Mouse (Mus musculus) forelimb bud, embryonic 11.5 days (tissue): ENCODE measurements at regions not wholly inside any gene's neighbourhood (a gene's known extent, or its start where the extent isn't known, plus 50 kb on each side); places are given as distances from the start of the nearest gene placed in this dataset.

ENCODE experiments used
- DNase-seq: peaks from one replicate; pipeline ENCODE4 v3.0.0-alpha.2; 2012; ENCODE audit warnings: low read depth, low spot score

DNA sequence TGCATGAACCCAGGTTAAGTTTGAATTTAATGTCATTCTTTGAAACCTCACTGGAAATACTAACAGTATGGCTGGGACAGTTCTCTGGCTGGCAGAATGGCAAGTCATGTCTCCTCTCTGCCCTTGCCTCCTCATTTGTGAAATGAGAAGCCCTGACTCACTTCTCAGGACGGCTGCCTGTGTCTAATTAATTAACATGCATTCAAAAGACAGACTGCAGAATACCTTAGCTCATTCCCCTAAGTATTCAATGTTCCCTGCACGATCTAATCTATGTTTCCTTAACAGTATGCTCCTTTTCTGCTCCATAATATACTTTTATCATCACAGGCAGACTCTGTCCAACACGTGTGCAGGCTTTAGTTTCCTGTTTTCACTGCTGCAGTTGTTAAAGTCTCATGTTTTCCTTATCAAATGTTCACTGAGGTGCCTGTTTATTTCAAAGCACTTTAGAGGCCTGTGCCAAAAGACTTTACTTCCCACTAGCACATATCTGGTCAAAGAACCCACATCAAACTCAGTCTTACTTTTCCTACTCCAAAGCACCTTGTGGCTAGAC lies 196.7 kb upstream of the Acvr2a start:
- DNase-seq: no peak

- DNase-seq: no peak
Measured at GRCm38 (mm10) chr2:48619042-48619441, 194.9 kb upstream of the Acvr2a start.

DNA sequence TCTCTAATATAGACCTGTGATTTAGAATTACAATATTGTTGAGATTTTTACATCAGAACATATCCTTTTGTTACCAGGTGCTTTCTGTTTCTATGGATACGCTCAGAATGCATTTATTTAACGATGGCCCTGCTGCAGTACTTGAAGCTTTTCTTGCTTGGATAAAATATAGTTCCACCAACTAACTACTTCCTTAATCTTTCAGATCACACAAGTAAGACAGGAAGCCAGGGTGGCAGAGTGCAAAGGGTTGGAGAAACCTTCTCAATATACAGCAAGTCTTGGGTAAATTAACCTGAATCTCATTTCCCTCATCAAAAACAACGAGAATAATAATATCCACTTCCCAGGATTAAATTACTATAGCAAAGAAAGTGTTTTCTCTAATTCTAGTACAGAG lies 193.1 kb upstream of the Acvr2a start:
- no peak for DNase-seq

DNA sequence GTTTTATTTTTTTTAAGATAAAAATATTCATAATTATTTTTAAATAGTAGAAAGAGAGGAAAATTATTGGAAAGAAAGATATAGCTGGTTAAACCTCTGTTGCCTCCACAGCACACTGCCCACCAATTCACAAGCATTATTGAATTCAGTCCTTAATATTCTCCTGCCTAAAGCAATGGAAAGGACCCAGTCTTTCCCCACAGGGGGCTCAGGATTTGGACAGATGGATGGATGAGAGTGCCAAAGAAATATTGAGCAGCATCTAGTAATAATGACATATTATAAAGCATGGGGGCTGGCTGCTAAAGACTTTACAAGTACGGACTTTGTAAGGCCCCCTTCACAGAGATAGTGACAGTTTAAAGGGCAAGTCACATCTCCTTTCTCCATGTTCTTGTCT lies 191.6 kb upstream of the Acvr2a start:
- DNase-seq: no peak

GRCm38 (mm10) chr2:48624040-48624439 lies 189.9 kb upstream of the Acvr2a start:
- no peak for DNase-seq

GRCm38 (mm10) chr2:48624461-48624860 lies 189.4 kb upstream of the Acvr2a start:
- no peak for DNase-seq

DNA sequence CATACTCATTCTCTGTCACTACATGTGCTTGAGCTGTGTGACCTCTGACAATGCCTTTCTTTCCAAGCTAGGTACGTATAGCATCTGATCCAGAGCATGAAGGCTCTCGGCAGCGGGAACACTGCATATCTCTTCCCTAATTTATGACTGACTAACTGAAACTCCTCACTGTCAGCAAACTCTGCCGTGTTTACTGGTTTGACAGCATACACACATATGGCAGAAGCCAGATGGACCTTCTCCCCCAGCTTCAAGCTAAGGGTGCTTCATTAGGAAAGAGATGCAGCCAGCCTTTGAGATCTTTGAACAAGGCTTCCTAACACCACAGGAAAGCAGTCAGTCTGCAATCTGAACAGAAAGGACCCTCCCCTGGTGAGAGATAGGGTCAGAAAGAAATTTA lies 186.9 kb upstream of the Acvr2a start:
- DNase-seq: no peak

DNA sequence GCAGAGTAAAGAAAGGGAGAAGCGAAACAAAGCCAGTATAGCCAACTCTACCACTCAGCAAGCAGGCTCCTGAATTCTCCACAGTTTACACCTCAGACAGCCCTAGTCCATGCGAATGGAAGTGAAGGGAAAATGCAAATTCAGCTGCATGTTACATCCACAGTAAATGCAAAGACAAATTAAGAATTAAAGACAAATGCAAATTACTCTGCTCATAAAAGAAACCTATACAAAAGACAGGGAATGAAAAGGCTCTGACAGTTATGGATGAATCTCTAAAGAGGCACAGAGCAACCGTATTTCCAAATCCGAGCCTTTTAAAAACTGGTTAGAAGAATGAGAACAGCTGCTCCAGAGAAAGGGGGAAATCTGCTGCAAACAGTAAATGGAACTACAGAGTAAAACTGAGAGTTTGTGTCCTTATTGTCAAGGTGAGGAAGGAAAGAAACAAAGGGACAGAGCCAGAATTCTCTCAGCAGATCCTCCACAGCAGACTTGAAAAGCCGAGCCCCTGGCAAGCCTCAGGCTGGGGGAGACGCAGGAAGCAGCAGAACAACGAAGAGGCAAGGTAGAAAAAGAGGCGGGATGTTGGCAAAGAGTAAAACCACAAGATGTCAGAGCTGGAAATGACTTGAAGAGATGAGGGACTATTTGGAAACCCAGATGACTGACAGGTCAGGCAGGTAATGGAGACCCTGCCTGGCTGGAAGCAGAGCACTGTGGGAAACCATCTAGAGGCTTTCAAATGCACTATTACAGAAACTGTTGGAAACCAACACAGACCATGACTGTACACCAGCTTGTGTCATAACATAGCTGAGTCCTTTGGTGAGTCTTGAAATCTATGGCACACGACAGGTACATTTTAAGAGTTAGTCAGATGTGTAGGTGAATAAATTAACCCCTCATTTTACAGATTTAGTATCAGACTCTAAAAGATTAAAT lies 184.5 kb upstream of the Acvr2a start:
- no peak for DNase-seq

DNA sequence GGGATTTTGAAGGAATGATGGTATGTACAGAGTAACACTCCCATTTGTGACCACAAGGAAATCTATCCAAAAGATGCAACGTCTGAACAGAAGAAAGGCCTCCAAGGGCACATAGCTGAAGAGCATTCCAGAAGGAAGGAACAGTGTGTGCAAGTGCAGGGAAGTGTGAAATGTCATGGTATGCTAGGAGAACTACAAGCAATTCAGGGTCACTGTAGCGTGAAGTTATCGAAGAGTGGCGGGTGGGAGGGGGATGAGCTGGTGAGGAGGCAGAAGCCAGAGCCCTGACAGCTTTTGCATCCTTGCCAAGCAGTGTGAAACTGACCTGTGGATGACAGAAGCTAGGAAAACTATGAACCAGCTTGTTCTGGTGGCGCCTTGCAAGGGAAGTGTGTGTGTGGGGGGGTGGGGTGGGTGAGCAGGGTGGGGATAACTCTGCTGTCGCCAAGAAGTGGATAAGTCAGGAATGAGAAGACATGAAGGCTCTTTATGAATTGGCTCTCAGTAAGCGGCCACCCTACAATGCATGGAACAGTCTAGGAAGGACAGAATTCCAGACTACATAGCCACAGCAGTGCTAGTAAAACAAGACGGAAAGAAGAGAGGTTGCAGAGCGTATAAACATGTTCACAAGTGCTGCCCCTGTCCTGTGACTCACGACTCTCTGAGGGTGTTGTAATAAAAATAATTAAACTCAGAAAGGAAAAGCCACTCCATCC lies 179.3 kb upstream of the Acvr2a start:
- DNase-seq: no peak

- DNase-seq: no peak
Measured at GRCm38 (mm10) chr2:48636108-48636507, 177.8 kb upstream of the Acvr2a start.

DNA sequence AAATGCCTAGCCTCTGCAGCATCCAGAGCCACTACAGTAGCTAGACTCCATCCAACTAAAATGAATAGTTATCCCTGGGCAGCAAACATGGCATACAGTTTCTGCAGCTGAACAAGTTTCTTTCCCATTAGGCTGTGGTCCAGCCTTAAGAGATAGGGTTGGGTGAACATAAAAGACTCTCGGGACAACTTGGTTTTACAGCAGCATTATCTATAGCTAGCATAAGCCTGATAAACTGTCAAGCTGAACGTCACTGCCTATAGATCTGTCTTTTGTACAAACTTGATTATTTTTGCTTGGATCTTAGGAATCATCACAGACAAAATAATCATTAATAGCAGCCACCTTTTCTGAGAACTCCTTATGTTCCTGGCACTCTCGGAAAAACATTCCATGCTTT lies 169.8 kb upstream of the Acvr2a start:
- DNase-seq: no peak

GRCm38 (mm10) chr2:48650281-48650680 lies 163.6 kb upstream of the Acvr2a start:
- no peak for DNase-seq

- no peak for DNase-seq
Measured at GRCm38 (mm10) chr2:48661222-48661621, 152.7 kb upstream of the Acvr2a start.

DNA sequence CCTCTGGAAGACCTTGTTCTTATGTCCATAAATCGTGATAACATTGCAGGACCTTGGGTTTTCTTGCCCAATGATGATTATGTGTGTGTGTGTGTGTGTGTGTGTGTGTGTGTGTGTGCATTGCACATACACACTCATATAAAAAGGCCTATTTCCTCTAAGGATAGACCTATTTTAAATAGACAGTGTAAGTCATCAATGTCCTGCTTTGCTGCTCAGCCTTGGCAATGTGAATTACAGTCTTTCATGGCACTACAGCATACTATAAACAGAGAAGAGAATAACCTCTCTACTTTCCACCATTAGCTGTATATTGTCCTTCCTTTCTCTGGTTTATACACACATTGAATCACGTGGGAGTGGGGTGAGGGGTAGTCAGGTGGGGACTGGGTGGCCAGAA lies 148.8 kb upstream of the Acvr2a start:
- DNase-seq: no peak

DNA sequence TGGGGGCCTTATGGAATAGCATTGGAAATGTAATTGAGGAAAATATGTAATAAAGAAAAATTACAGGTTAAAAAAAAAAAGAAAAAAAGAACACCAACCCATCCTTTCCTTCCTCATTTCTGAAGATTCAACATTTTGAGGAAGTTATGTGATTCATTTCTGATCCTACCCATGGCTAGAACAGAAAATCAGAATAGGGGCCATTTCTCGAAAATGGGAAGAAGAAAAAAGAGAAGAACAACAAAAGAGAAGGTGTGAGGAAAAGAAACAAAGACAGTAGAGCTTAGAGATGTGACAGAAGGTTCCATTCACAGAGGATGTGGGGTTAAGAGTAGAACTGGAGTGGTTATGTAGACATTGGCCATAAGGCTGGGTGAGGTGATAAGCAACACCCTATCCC lies 124.8 kb upstream of the Acvr2a start:
- DNase-seq: no peak

DNA sequence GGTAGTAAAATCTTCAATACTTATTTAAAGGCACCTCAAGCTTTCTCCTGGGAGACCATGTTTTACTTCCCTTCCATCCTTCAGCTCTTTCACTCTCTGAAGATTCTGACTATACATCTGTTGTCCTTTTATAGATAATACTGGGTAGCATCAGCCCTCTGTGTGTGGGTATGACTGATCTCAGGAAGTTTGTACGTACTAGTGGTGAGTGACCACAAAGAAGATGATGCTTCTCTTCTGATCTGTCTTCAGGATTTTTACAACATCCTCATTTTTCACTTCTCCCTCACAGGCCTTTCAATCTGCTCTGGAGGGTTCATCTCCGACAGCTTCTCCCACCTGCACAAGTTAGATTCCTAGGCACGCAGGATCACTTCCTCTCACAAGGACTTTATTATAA lies 119.4 kb upstream of the Acvr2a start:
- DNase-seq: no peak

DNA sequence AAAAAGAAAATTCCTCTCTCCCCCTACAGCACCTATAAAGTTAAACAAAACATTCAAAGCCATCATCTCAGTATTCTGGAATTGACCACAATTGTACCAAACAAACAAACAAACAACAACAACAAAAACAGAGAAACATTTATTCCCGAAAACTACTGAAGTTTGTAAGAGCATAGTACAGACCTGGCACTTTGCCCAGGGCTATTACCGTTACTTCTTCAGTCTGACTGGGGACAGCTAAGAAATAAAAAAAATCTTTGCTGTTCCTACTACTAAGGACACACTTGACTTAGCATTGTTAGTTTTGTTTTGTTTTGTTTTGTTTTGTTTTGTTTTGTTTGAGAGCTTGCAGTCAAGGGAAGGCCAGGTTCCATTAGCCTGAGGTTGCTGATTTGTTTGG lies 113.0 kb upstream of the Acvr2a start:
- no peak for DNase-seq

DNA sequence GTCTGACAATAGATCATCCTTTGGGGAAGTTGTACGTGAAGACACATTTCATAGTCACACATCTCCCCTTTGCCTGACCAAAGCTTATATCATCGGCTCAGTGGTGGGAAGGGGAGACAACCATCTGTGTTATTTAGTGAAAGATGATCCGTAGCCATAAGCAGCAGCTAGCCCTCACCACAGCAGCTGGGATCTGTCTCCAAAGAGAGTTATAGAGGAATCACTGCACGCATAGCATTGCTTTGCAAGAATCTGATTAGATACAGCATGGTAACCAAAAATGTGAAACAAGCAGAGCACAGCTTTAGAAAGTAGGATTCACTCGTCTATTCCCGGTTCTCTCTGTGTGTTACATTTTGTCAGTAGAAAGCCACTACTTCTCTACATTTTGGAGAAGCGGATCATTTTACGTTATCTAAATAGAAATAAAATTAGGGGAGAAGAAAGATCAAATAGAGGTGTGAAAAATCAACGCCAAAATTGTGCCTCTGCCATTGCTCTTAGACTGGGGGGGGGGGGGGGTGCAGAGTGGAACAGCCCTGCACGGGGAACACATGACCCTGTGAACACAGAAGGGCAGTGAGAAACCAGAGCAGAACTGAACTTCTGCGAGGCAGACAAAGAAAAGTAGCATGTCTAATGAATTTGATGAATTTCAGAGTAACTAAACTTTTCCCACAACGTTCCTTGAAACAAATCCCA lies 108.7 kb upstream of the Acvr2a start:
- no peak for DNase-seq

GRCm38 (mm10) chr2:48705805-48706150 lies 108.1 kb upstream of the Acvr2a start:
- DNase-seq: no peak

DNA sequence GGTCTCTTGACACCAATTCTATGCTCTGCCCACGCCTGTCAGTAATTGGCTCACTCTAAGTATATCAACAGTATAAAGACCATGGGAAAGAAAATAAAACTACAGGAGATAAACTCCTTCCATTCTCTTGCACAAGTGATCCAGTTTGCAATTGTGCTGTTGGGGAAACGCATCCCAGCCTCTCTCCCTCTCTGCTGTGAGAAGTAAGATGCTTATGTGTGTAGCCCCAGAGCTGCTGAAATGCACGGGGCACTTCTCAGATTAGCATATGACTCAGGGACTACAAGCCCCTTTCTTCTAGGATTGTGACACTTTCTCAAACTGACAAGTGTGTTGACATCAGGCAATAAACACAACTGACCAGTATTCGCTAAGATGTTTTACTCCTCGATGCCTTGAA lies 107.7 kb upstream of the Acvr2a start:
- no peak for DNase-seq

DNA sequence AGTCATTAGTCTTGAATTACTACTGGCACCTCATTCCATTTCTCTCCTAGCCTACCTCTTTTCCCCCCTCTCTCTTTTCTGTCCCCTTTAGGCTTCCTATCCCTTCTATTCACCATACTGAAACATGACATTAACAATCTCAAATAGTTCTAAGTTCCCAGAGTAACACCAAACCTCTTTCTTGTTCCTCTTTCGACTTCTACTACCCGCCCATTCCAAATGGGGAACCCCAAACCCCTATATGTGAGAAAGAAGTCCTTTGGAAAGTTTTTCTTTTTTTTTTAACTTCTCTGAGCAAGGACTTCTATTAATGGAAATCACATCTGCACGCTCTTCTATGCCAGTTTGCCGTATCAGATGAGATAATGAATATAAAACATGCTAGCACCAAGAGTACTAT lies 97.7 kb upstream of the Acvr2a start:
- no peak for DNase-seq

- DNase-seq: no peak
Measured at GRCm38 (mm10) chr2:48717770-48718169, 96.1 kb upstream of the Acvr2a start.
